Comparison of ENCODE assay signal across 8 mouse cellular contexts in the genomic region with DNA sequence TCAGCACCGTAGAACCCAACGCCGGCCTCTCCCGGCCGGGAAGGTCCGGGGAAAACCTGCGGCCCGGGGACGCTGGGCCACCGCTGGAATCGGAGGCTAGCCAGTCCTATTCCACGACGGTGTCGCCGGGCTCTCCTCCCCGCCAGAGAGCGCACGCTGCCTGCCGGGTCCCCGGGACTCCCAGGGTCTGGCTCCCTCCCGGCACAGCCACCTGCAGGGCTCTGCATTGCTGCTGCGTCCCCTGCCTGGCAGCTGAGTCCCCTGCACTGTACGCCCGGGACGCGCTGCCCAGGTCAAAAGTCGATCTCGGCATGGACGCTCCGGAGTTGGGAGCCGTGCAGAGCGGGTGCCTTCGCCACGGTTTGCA.
A peak's percentile ranks its signal among the peaks of the same experiment; 100 is the strongest.
DNase-seq lines count a peak whose midpoint lies in the region; ATAC-seq and TF ChIP-seq lines count a peak whose summit lies in the region.

No protein-coding gene starts in this region.

- peak overlapping the region; percentile 78 for H3K27ac ChIP-seq in embryonic facial prominence, embryonic 14.5 days (replicated peaks; ENCODE audit: low read depth, low read length)
- peak overlapping the region; percentile 78 to 85 for H3K27ac ChIP-seq in heart, embryonic 14.5 days (replicated peaks in 1 of 2; ENCODE audit: control insufficient read depth in 1 of 2, insufficient read depth in 1 of 2, low read depth in 2 of 2, low read length in 2 of 2)
- peak overlapping the region; percentile 73 for H3K27ac ChIP-seq in kidney, postnatal 0 days
- H3K27ac ChIP-seq in liver, embryonic 16.5 days (ENCODE audit: low read length) = peak overlapping the region; percentile 67
- H3K27ac ChIP-seq in stomach, embryonic 16.5 days (ENCODE audit: low read length) = peak overlapping the region; percentile 78

- peak overlapping the region; percentile 76 for H3K9ac ChIP-seq in embryonic facial prominence, embryonic 14.5 days (ENCODE audit: low read depth, low read length)
- H3K9ac ChIP-seq in heart, embryonic 14.5 days (ENCODE audit: low read length) = peak overlapping the region; percentile 88
- H3K9ac ChIP-seq in kidney, postnatal 0 days (ENCODE audit: low read depth, low read length) = peak overlapping the region; percentile 74
- H3K9ac ChIP-seq in liver, embryonic 16.5 days (ENCODE audit: low read depth, low read length) = peak overlapping the region; percentile 66
- H3K9ac ChIP-seq in stomach, embryonic 16.5 days (ENCODE audit: low read length) = peak overlapping the region; percentile 87

- H3K4me1 ChIP-seq in embryonic facial prominence, embryonic 14.5 days (ENCODE audit: control insufficient read depth, insufficient read depth, low read length) = peaks cover 9% of the 10 kb centered on the region; the same call in 1 of the 2 replicates
- H3K4me1 ChIP-seq in heart, embryonic 14.5 days (ENCODE audit: control insufficient read depth in 2 of 2, insufficient read depth in 2 of 2, low read length in 2 of 2) = peaks cover 7 to 9% of the 10 kb centered on the region in 2 experiments
- H3K4me1 ChIP-seq in kidney, postnatal 0 days (replicated peaks; ENCODE audit: insufficient read depth, low read length) = no peaks in the 10 kb centered on the region
- H3K4me1 ChIP-seq in liver, embryonic 16.5 days (ENCODE audit: control insufficient read depth, low read depth, low read length) = no peaks in the 10 kb centered on the region; the same call in none of the 2 replicates
- H3K4me1 ChIP-seq in stomach, embryonic 16.5 days (ENCODE audit: control insufficient read depth, insufficient read depth, low read length) = peaks cover 13% of the 10 kb centered on the region

- ATAC-seq in activated CD4-positive, CD25-positive, alpha-beta regulatory T cell, adult 4 months = peak; percentile 44
- ATAC-seq in embryonic facial prominence, embryonic 14.5 days (ENCODE audit: low read depth) = peak; percentile 83
- peak; percentile 87 for ATAC-seq in heart, embryonic 14.5 days (ENCODE audit: insufficient number of reproducible peaks, insufficient read depth, low FRiP score, low read depth)
- ATAC-seq in kidney, postnatal 0 days (replicated peaks; ENCODE audit: low FRiP score, low read depth) = peak; percentile 85
- peak; percentile 79 for ATAC-seq in liver, embryonic 16.5 days (ENCODE audit: low read depth)
- ATAC-seq in stomach, embryonic 16.5 days (ENCODE audit: insufficient read depth, low FRiP score) = peak; percentile 89

- no peaks in the 10 kb centered on the region for H3K9me3 ChIP-seq in embryonic facial prominence, embryonic 14.5 days (ENCODE audit: control insufficient read depth, low read length)
- no peaks in the 10 kb centered on the region for H3K9me3 ChIP-seq in heart, embryonic 14.5 days (ENCODE audit: control insufficient read depth, low read length)
- no peaks in the 10 kb centered on the region for H3K9me3 ChIP-seq in kidney, postnatal 0 days (replicated peaks; ENCODE audit: low read length)
- H3K9me3 ChIP-seq in liver, embryonic 16.5 days (replicated peaks; ENCODE audit: control insufficient read depth, low read length) = no peaks in the 10 kb centered on the region
- H3K9me3 ChIP-seq in stomach, embryonic 16.5 days (replicated peaks; ENCODE audit: control insufficient read depth, low read length) = no peaks in the 10 kb centered on the region

- TF ChIP-seq CTCF in kidney, postnatal 0 days (IDR thresholded peaks at IDR 0.05; ENCODE audit: low read depth) = peak; percentile 64

- peak overlapping the region; percentile 75 for H3K4me3 ChIP-seq in embryonic facial prominence, embryonic 14.5 days (ENCODE audit: low read depth, low read length)
- peak overlapping the region; percentile 87 to 97 for H3K4me3 ChIP-seq in heart, embryonic 14.5 days (ENCODE audit: control insufficient read depth in 1 of 2, insufficient read depth in 1 of 2, low read depth in 1 of 2, low read length in 2 of 2)
- H3K4me3 ChIP-seq in kidney, postnatal 0 days (replicated peaks; ENCODE audit: low read depth, low read length) = peak overlapping the region; percentile 81
- H3K4me3 ChIP-seq in liver, embryonic 16.5 days (ENCODE audit: low read depth, low read length) = peak overlapping the region; percentile 70
- peak overlapping the region; percentile 82 for H3K4me3 ChIP-seq in stomach, embryonic 16.5 days (replicated peaks; ENCODE audit: low read length)

- peak; percentile 83 for DNase-seq in 3134 (ENCODE audit: extremely low read depth, insufficient read length, low spot score)
- peak; percentile 77 for DNase-seq in embryonic facial prominence, embryonic 14.5 days (ENCODE audit: low spot score)
- peak; percentile 81 for DNase-seq in kidney, postnatal 0 days (ENCODE audit: low spot score)
- peak; percentile 81 for DNase-seq in neural tube, embryonic 10.5 days (ENCODE audit: extremely low spot score, low spot score)

- H3K36me3 ChIP-seq in embryonic facial prominence, embryonic 14.5 days (ENCODE audit: control insufficient read depth, insufficient read depth, low read length) = no peaks in the 10 kb centered on the region
- H3K36me3 ChIP-seq in heart, embryonic 14.5 days (ENCODE audit: control insufficient read depth, insufficient read depth, low read length) = no peaks in the 10 kb centered on the region
- no peaks in the 10 kb centered on the region for H3K36me3 ChIP-seq in kidney, postnatal 0 days (ENCODE audit: insufficient read depth, low read length)
- no peaks in the 10 kb centered on the region for H3K36me3 ChIP-seq in liver, embryonic 16.5 days (ENCODE audit: control insufficient read depth, insufficient read depth)
- H3K36me3 ChIP-seq in stomach, embryonic 16.5 days (ENCODE audit: control insufficient read depth, insufficient read depth, low read length) = no peaks in the 10 kb centered on the region

- H3K4me2 ChIP-seq in embryonic facial prominence, embryonic 14.5 days (ENCODE audit: low read depth, low read length) = peak overlapping the region; percentile 95
- H3K4me2 ChIP-seq in heart, embryonic 14.5 days (ENCODE audit: low read length) = peak overlapping the region; percentile 88
- H3K4me2 ChIP-seq in kidney, postnatal 0 days (ENCODE audit: low read length) = peak overlapping the region; percentile 90
- peak overlapping the region; percentile 77 for H3K4me2 ChIP-seq in liver, embryonic 16.5 days (ENCODE audit: low read depth, low read length)
- peak overlapping the region; percentile 89 for H3K4me2 ChIP-seq in stomach, embryonic 16.5 days (ENCODE audit: low read depth, low read length)

- WGBS in embryonic facial prominence, embryonic 14.5 days = 5% methylated on average over 10 of the region's 34 CpGs
- WGBS in heart, embryonic 14.5 days = 0% methylated on average over 31 of the region's 34 CpGs
- WGBS in kidney, postnatal 0 days = under 1% methylated on average over 29 of the region's 34 CpGs
- under 1% methylated on average over 34 of the region's 34 CpGs for WGBS in liver, embryonic 16.5 days (ENCODE audit: insufficient replicate concordance)
- WGBS in stomach, embryonic 16.5 days = under 1% methylated on average over 34 of the region's 34 CpGs

- H3K27me3 ChIP-seq in embryonic facial prominence, embryonic 14.5 days (replicated peaks; ENCODE audit: control insufficient read depth, insufficient read depth, low read length) = peaks cover 12% of the 10 kb centered on the region; the same call in 1 of the 2 replicates
- H3K27me3 ChIP-seq in heart, embryonic 14.5 days (ENCODE audit: control insufficient read depth, insufficient read depth, low read length) = no peaks in the 10 kb centered on the region
- H3K27me3 ChIP-seq in kidney, postnatal 0 days (ENCODE audit: insufficient read depth, low read length) = no peaks in the 10 kb centered on the region
- peaks cover 45% of the 10 kb centered on the region for H3K27me3 ChIP-seq in liver, embryonic 16.5 days (ENCODE audit: control insufficient read depth, insufficient read depth, low read depth, low read length)
- H3K27me3 ChIP-seq in stomach, embryonic 16.5 days (ENCODE audit: control insufficient read depth, insufficient read depth, low read length) = no peaks in the 10 kb centered on the region

Comparison
In these comparisons a context has a peak if more than half of its experiments do, and no peak if none do; other contexts are left out.
1. Peak in every context shown above with its lines: DNase-seq, ATAC-seq, H3K4me3 ChIP-seq and H3K27ac ChIP-seq.